Mouse (Mus musculus) hindbrain, embryonic 15.5 days (tissue): ENCODE measurements around the gene Slc6a9. TPM values are rescaled to one million over a fixed set of nuclear protein-coding genes. Genes with fewer than 3 reads are reported as not detected.

Experiments used
- ATAC-seq: fragments of 200-750 bp; cut with Nextera tagmentation; 2 replicates; pipeline ENCODE4 v1.8.0; 2017; ENCODE audit warnings: low read depth, moderate number of reproducible peaks, moderate TSS enrichment; ENCODE audit not compliant: low FRiP score
- H3K27ac ChIP-seq: fragments of 300-500 bp; sonication (generic); replicated peaks from 2 replicates; pipeline ENCODE4 v1.5.1; 2015; ENCODE audit warnings: mild to moderate bottlenecking, inconsistent platforms
- H3K27me3 ChIP-seq: fragments of 300-500 bp; sonication (generic); 2 replicates; pipeline ENCODE4 v1.6.1; 2015; ENCODE audit warnings: control low read depth, inconsistent platforms
- H3K36me3 ChIP-seq: fragments of 300-500 bp; sonication (generic); 2 replicates; pipeline ENCODE4 v1.6.1; 2015; ENCODE audit warnings: control low read depth, inconsistent platforms
- H3K4me1 ChIP-seq: fragments of 300-500 bp; sonication (generic); replicated peaks from 2 replicates; pipeline ENCODE4 v1.6.1; 2015; ENCODE audit warnings: control low read depth, inconsistent platforms
- H3K4me2 ChIP-seq: fragments of 300-500 bp; sonication (generic); 2 replicates; pipeline ENCODE4 v1.6.1; 2015; ENCODE audit warnings: moderate library complexity, mild to moderate bottlenecking, inconsistent platforms
- H3K4me3 ChIP-seq: fragments of 300-500 bp; sonication (generic); 2 replicates; pipeline ENCODE4 v1.5.1; 2015; ENCODE audit warnings: mild to moderate bottlenecking, inconsistent platforms
- H3K9ac ChIP-seq: fragments of 300-500 bp; sonication (generic); 2 replicates; pipeline ENCODE4 v1.6.1; 2015; ENCODE audit warnings: inconsistent platforms
- H3K9me3 ChIP-seq: fragments of 300-500 bp; sonication (generic); 2 replicates; pipeline ENCODE4 v1.6.1; 2016; ENCODE audit warnings: control low read depth, inconsistent platforms
- WGBS: fragments of 180-500 bp; shearing (Covaris S2); methylation state at CpG from one replicate; pipeline ENCODE4 v1.1.7; 2015; 5-methylcytosine and 5-hydroxymethylcytosine counted together
- polyA plus RNA-seq: library from polyadenylated mRNA; unstranded; fragments of >200 nt; fragmentation: Nextera tagmentation; extraction: Ambion mirVana; gene quantifications from 2 replicates; pipeline ENCODE4 v1.2.1, GENCODE M21; 2015

The Slc6a9 gene
- 45.8 and 48.1 TPM in 2 replicates for polyA plus RNA-seq

GRCm38 (mm10) chr4:117834457-117834844 lies at the start of gene Slc6a9:
TSS of gene Slc6a9 (plus strand) at chr4:117834506.
- WGBS = 28% methylated on average over 3 of the region's 3 CpGs
- peak within 1 kb of the TSS; percentile 91 for H3K27ac ChIP-seq
- H3K4me2 ChIP-seq = peak within 1 kb of the TSS; percentile 85
- H3K27me3 ChIP-seq = no peaks in the 10 kb centered on the region
- H3K9ac ChIP-seq = peak within 1 kb of the TSS; percentile 80
- no peak for ATAC-seq
- H3K4me3 ChIP-seq = peak within 1 kb of the TSS; percentile 73
- H3K4me1 ChIP-seq = peaks cover 21% of the 10 kb centered on the region
- no peaks in the 10 kb centered on the region for H3K9me3 ChIP-seq
- no peaks in the 10 kb centered on the region for H3K36me3 ChIP-seq

- H3K9ac ChIP-seq = no peak overlapping the region
- H3K4me1 ChIP-seq = no peaks in the 10 kb centered on the region
- peak overlapping the region; percentile 19; the same call in 1 of the 2 replicates for H3K4me3 ChIP-seq
- ATAC-seq = 0 out of 2 replicates have a peak, but pooled peaks have one; percentile 48
- WGBS = 41% methylated on average over 8 of the region's 8 CpGs
- peak overlapping the region; percentile 40 for H3K4me2 ChIP-seq
- no peaks in the 10 kb centered on the region for H3K9me3 ChIP-seq
- H3K27me3 ChIP-seq = no peaks in the 10 kb centered on the region
- H3K36me3 ChIP-seq = no peaks in the 10 kb centered on the region
- no peak overlapping the region for H3K27ac ChIP-seq
Observed at GRCm38 (mm10) chr4:117786963-117787362, 47.3 kb upstream of the Slc6a9 start.

GRCm38 (mm10) chr4:117788308-117788707 lies 46.0 kb upstream of the Slc6a9 start:
- WGBS = 65% methylated on average over 10 of the region's 10 CpGs
- Histone ChIP-seq H3K36me3 (no peaks in the 10 kb centered on the region), H3K4me3 (no peak overlapping the region), H3K27ac (no peak overlapping the region), H3K9ac (no peak overlapping the region), H3K27me3 (no peaks in the 10 kb centered on the region), H3K9me3 (no peaks in the 10 kb centered on the region), H3K4me1 (no peaks in the 10 kb centered on the region), H3K4me2 (no peak overlapping the region)
- ATAC-seq = no peak

- no peaks in the 10 kb centered on the region for H3K27me3 ChIP-seq
- no peaks in the 10 kb centered on the region for H3K36me3 ChIP-seq
- ATAC-seq = no peak
- H3K4me3 ChIP-seq = no peak overlapping the region
- H3K9ac ChIP-seq = no peak overlapping the region
- H3K27ac ChIP-seq = no peak overlapping the region
- no peaks in the 10 kb centered on the region for H3K4me1 ChIP-seq
- H3K4me2 ChIP-seq = no peak overlapping the region
- H3K9me3 ChIP-seq = no peaks in the 10 kb centered on the region
- 91% methylated on average over 6 of the region's 6 CpGs for WGBS
Observed at GRCm38 (mm10) chr4:117799904-117800303, 34.4 kb upstream of the Slc6a9 start.

GRCm38 (mm10) chr4:117806992-117807391 lies 27.3 kb upstream of the Slc6a9 start:
- H3K27me3 ChIP-seq = no peaks in the 10 kb centered on the region
- no peaks in the 10 kb centered on the region for H3K4me1 ChIP-seq
- ATAC-seq = no peak
- H3K9ac ChIP-seq = no peak overlapping the region
- H3K9me3 ChIP-seq = no peaks in the 10 kb centered on the region
- H3K4me3 ChIP-seq = no peak overlapping the region
- H3K27ac ChIP-seq = no peak overlapping the region
- H3K36me3 ChIP-seq = no peaks in the 10 kb centered on the region
- no peak overlapping the region for H3K4me2 ChIP-seq
- 82% methylated on average over 5 of the region's 5 CpGs for WGBS

GRCm38 (mm10) chr4:117810933-117811332 lies 23.4 kb upstream of the Slc6a9 start:
- ATAC-seq = no peak
- no peaks in the 10 kb centered on the region for H3K4me1 ChIP-seq

GRCm38 (mm10) chr4:117813591-117814192 lies 20.6 kb upstream of the Slc6a9 start:
- no peaks in the 10 kb centered on the region for H3K27me3 ChIP-seq
- H3K4me2 ChIP-seq = no peak overlapping the region
- no peaks in the 10 kb centered on the region for H3K9me3 ChIP-seq
- ATAC-seq = no peak
- H3K27ac ChIP-seq = no peak overlapping the region
- no peaks in the 10 kb centered on the region for H3K36me3 ChIP-seq
- 70% methylated on average over 9 of the region's 9 CpGs for WGBS
- H3K4me1 ChIP-seq = no peaks in the 10 kb centered on the region
- H3K9ac ChIP-seq = no peak overlapping the region
- H3K4me3 ChIP-seq = no peak overlapping the region

More at GRCm38 (mm10) chr4:117810933-117811332, 23.4 kb upstream of the Slc6a9 start:
- no peak overlapping the region for H3K27ac ChIP-seq
- no peaks in the 10 kb centered on the region for H3K27me3 ChIP-seq
- H3K9ac ChIP-seq = no peak overlapping the region
- H3K4me2 ChIP-seq = no peak overlapping the region
- no peaks in the 10 kb centered on the region for H3K9me3 ChIP-seq
- H3K4me3 ChIP-seq = no peak overlapping the region
- H3K36me3 ChIP-seq = no peaks in the 10 kb centered on the region
- 40% methylated on average over 2 of the region's 2 CpGs for WGBS

GRCm38 (mm10) chr4:117814333-117814732 lies 20.0 kb upstream of the Slc6a9 start:
- H3K4me3 ChIP-seq = no peak overlapping the region
- H3K9me3 ChIP-seq = no peaks in the 10 kb centered on the region
- no peak overlapping the region for H3K27ac ChIP-seq
- no peaks in the 10 kb centered on the region for H3K27me3 ChIP-seq
- 32% methylated on average over 4 of the region's 4 CpGs for WGBS
- no peaks in the 10 kb centered on the region for H3K36me3 ChIP-seq
- H3K4me1 ChIP-seq = no peaks in the 10 kb centered on the region
- no peak overlapping the region for H3K4me2 ChIP-seq
- no peak overlapping the region for H3K9ac ChIP-seq
- ATAC-seq = no peak

- H3K9ac ChIP-seq = no peak overlapping the region
Observed at GRCm38 (mm10) chr4:117816776-117817175, 17.5 kb upstream of the Slc6a9 start.

GRCm38 (mm10) chr4:117818032-117818431 lies 16.3 kb upstream of the Slc6a9 start:
- Histone ChIP-seq H3K27me3 (no peaks in the 10 kb centered on the region), H3K9ac (no peak overlapping the region), H3K4me1 (no peaks in the 10 kb centered on the region), H3K4me2 (no peak overlapping the region), H3K36me3 (no peaks in the 10 kb centered on the region), H3K4me3 (no peak overlapping the region), H3K27ac (no peak overlapping the region), H3K9me3 (no peaks in the 10 kb centered on the region)
- WGBS = 93% methylated on average over 10 of the region's 10 CpGs
- no peak for ATAC-seq

More at GRCm38 (mm10) chr4:117816776-117817175, 17.5 kb upstream of the Slc6a9 start:
- ATAC-seq = no peak
- Histone ChIP-seq H3K27ac (no peak overlapping the region), H3K4me1 (no peaks in the 10 kb centered on the region), H3K36me3 (no peaks in the 10 kb centered on the region), H3K4me2 (no peak overlapping the region), H3K4me3 (no peak overlapping the region), H3K9me3 (no peaks in the 10 kb centered on the region), H3K27me3 (no peaks in the 10 kb centered on the region)
- 82% methylated on average over 5 of the region's 5 CpGs for WGBS

- no peak for ATAC-seq
- Histone ChIP-seq H3K36me3 (no peaks in the 10 kb centered on the region), H3K9ac (no peak overlapping the region), H3K27me3 (no peaks in the 10 kb centered on the region), H3K9me3 (no peaks in the 10 kb centered on the region), H3K4me1 (peaks cover 7% of the 10 kb centered on the region), H3K4me3 (no peak overlapping the region), H3K4me2 (no peak overlapping the region), H3K27ac (no peak overlapping the region)
- WGBS = 73% methylated on average over 8 of the region's 8 CpGs
Observed at GRCm38 (mm10) chr4:117828572-117829145, 5.6 kb upstream of the Slc6a9 start.

- Histone ChIP-seq H3K4me2 (no peak overlapping the region; the same call in 1 of the 2 replicates), H3K9ac (no peak overlapping the region), H3K36me3 (no peaks in the 10 kb centered on the region), H3K4me1 (peaks cover 12% of the 10 kb centered on the region), H3K27me3 (no peaks in the 10 kb centered on the region), H3K27ac (no peak overlapping the region), H3K4me3 (no peak overlapping the region), H3K9me3 (no peaks in the 10 kb centered on the region)
- WGBS = 9% methylated on average over 12 of the region's 12 CpGs
- ATAC-seq = peak; percentile 42; the same call in 1 of the 2 replicates
Observed at GRCm38 (mm10) chr4:117829260-117830123, 4.8 kb upstream of the Slc6a9 start.
